Mouse (Mus musculus) midbrain, postnatal 0 days (tissue): ENCODE results near the gene Cs. TPM values are rescaled to one million over a fixed set of nuclear protein-coding genes. Genes with fewer than 3 reads are reported as not detected.

Experiments used
- ATAC-seq: fragments of 200-750 bp; cut with Nextera tagmentation; 2 replicates; pipeline ENCODE4 v1.8.0; 2017; ENCODE audit warnings: moderate number of reproducible peaks, mild to moderate bottlenecking, moderate TSS enrichment, moderate library complexity; ENCODE audit not compliant: low FRiP score
- DNase-seq: peaks from one replicate; pipeline ENCODE4 v3.0.0-alpha.2; 2015; ENCODE audit warnings: low spot score
- H3K27ac ChIP-seq: fragments of 300-500 bp; sonication (generic); 2 replicates; pipeline ENCODE4 v1.5.1; 2014; ENCODE audit warnings: low read depth, mild to moderate bottlenecking, low read length, mixed read lengths
- H3K27me3 ChIP-seq: fragments of 300-500 bp; sonication (generic); 2 replicates; pipeline ENCODE4 v1.6.1; 2014; ENCODE audit warnings: low read length, control low read depth, mixed read lengths; ENCODE audit not compliant: insufficient read depth
- H3K36me3 ChIP-seq: fragments of 300-500 bp; sonication (generic); 2 replicates; pipeline ENCODE4 v1.6.1; 2014; ENCODE audit warnings: low read length, control low read depth, mixed read lengths; ENCODE audit not compliant: insufficient read depth
- H3K4me1 ChIP-seq: fragments of 300-500 bp; sonication (generic); 2 replicates; pipeline ENCODE4 v1.6.1; 2014; ENCODE audit warnings: mild to moderate bottlenecking, control low read depth, antibody characterized with exemption, low read length, mixed read lengths; ENCODE audit not compliant: insufficient read depth
- H3K4me2 ChIP-seq: fragments of 300-500 bp; sonication (generic); 2 replicates; pipeline ENCODE4 v1.6.1; 2014; ENCODE audit warnings: low read depth, mild to moderate bottlenecking, low read length, mixed read lengths; ENCODE audit not compliant: poor library complexity, severe bottlenecking
- H3K4me3 ChIP-seq: fragments of 300-500 bp; sonication (generic); 2 replicates; pipeline ENCODE4 v1.5.1; 2014; ENCODE audit warnings: low read depth, mild to moderate bottlenecking, low read length, moderate library complexity
- H3K9ac ChIP-seq: fragments of 300-500 bp; sonication (generic); replicated peaks from 2 replicates; pipeline ENCODE4 v1.6.1; 2014; ENCODE audit warnings: mild to moderate bottlenecking, low read length, moderate library complexity, mixed read lengths; ENCODE audit not compliant: poor library complexity, severe bottlenecking
- H3K9me3 ChIP-seq: fragments of 300-500 bp; sonication (generic); 2 replicates; pipeline ENCODE4 v1.6.1; 2016; ENCODE audit warnings: low read length, control low read depth
- CTCF ChIP-seq: IDR thresholded peaks from 2 replicates; pipeline ENCODE4 v1.5.1; 2016; ENCODE audit warnings: antibody characterized with exemption, mild to moderate bottlenecking
- WGBS: fragments of 180-500 bp; shearing (Covaris S2); extraction: QIAGEN DNeasy Blood & Tissue Kit; methylation state at CpG from one replicate; pipeline ENCODE4 v1.1.7; 2014; 5-methylcytosine and 5-hydroxymethylcytosine counted together
- microRNA-seq: library from miRNA; unstranded; fragments of <30 nt; microRNA quantifications from one replicate; pipeline ENCODE4, GENCODE M21; 2016; ENCODE audit warnings: borderline number of aligned reads
- polyA plus RNA-seq: library from polyadenylated mRNA; unstranded; fragments of >200 nt; fragmentation: Nextera tagmentation; extraction: Ambion mirVana; gene quantifications from 2 replicates; pipeline ENCODE4 v1.2.1, GENCODE M21; 2015
- total RNA-seq: library from RNA; depleted of rRNA; stranded (reverse); fragments of >200 nt; gene quantifications from 2 replicates; pipeline ENCODE4 v1.2.3, GENCODE M21; 2014; rRNA removed

Cs gene
- total and polyA plus RNA-seq, 2 experiments from 2014 or later, result 255 to 309 TPM

- DNase-seq (no peak), ATAC-seq (no peak)
- Histone ChIP-seq H3K36me3 (peaks cover 7% of the 10 kb centered on the region), H3K27ac (peak overlapping the region; percentile 94; the same call in 1 of the 2 replicates), H3K4me2 (peak overlapping the region; percentile 95), H3K4me1 (peaks cover 20% of the 10 kb centered on the region), H3K4me3 (peak overlapping the region; percentile 74), H3K9me3 (no peaks in the 10 kb centered on the region), H3K27me3 (no peaks in the 10 kb centered on the region), H3K9ac (peak overlapping the region; percentile 86; the same call in 1 of the 2 replicates)
- WGBS, result 19% methylated on average over 4 of the region's 4 CpGs
- no peak for TF ChIP-seq CTCF
These were observed 73.0 kb downstream of the Cs start for GRCm38 (mm10) chr10:128410560-128410845.

- H3K4me3 ChIP-seq, result peak within 1 kb of the TSS; percentile 74
- DNase-seq, result peak; percentile 99
- no peak for TF ChIP-seq CTCF
- WGBS, result under 1% methylated on average over 50 of the region's 50 CpGs
- peaks cover 20% of the 10 kb centered on the region for H3K4me1 ChIP-seq
- H3K27ac ChIP-seq, result peak within 1 kb of the TSS; percentile 94
- ATAC-seq, result peak; percentile 90
- no peaks in the 10 kb centered on the region for H3K27me3 ChIP-seq
- H3K4me2 ChIP-seq, result peak within 1 kb of the TSS; percentile 95
- no peaks in the 10 kb centered on the region for H3K9me3 ChIP-seq
- peak within 1 kb of the TSS; percentile 86 for H3K9ac ChIP-seq
- H3K36me3 ChIP-seq, result peaks cover 3% of the 10 kb centered on the region; the same call in 1 of the 2 replicates
These were observed 73.9 kb downstream of the Cs start, which contains the start of the genes Nabp2 and Rnf41 for GRCm38 (mm10) chr10:128411211-128412054. TSS of gene Nabp2 (minus strand) at chr10:128411492. TSS of gene Rnf41 (plus strand) at chr10:128411657.

- H3K4me2 ChIP-seq, result peak overlapping the region; percentile 95
- H3K4me3 ChIP-seq, result peak overlapping the region; percentile 74
- H3K4me1 ChIP-seq, result peaks cover 20% of the 10 kb centered on the region
- peak; percentile 66 for DNase-seq
- no peaks in the 10 kb centered on the region for H3K27me3 ChIP-seq
- peak overlapping the region; percentile 86 for H3K9ac ChIP-seq
- whole genome bisulfite sequencing, result 0% methylated on average over 14 of the region's 14 CpGs
- peak overlapping the region; percentile 94 for H3K27ac ChIP-seq
- TF ChIP-seq CTCF, result no peak
- no peak; the same call in 1 of the 2 replicates for ATAC-seq
- H3K9me3 ChIP-seq, result no peaks in the 10 kb centered on the region
- H3K36me3 ChIP-seq, result peaks cover 8% of the 10 kb centered on the region
These were observed 74.5 kb downstream of the Cs start for GRCm38 (mm10) chr10:128412055-128412381.

Small RNA genes within 50 kb of the gene (microRNA-seq; reads per million reads assigned to microRNA genes)
- not detected for gene Gm25361
- not detected for gene Gm26308
- gene Mir6914, result not detected
- gene Mir6915, result 3.7 reads per million, percentile 4 among the genes with 10 or more reads in this experiment

Other genes with a start within 250 kb of the Cs start
- 14.0 and 17.3 TPM in 2 replicates for gene Baz2a, start 246.2 kb upstream of the Cs start, total RNA-seq
- gene Baz2a, start 246.2 kb upstream of the Cs start, polyA plus RNA-seq, result 8.0 and 9.3 TPM in 2 replicates
- 11.1 and 12.9 TPM in 2 replicates for gene Rbms2, start 157.4 kb upstream of the Cs start, total RNA-seq
- gene Rbms2, start 157.4 kb upstream of the Cs start, polyA plus RNA-seq, result 5.2 and 5.3 TPM in 2 replicates
- gene Gls2, start 143.3 kb upstream of the Cs start, total RNA-seq, result 2.5 and 4.4 TPM in 2 replicates
- 1.2 and 2.5 TPM in 2 replicates for gene Gls2, start 143.3 kb upstream of the Cs start, polyA plus RNA-seq
- 17.1 and 29.5 TPM in 2 replicates for gene Spryd4, start 125.9 kb upstream of the Cs start, total RNA-seq
- 21.4 and 23.0 TPM in 2 replicates for gene Spryd4, start 125.9 kb upstream of the Cs start, polyA plus RNA-seq
- gene Mip, start 111.9 kb upstream of the Cs start, total RNA-seq, result 0.22 TPM in 1 of 2 replicates, not detected in the other
- gene Mip, start 111.9 kb upstream of the Cs start, polyA plus RNA-seq, result 0.13 TPM in 1 of 2 replicates, not detected in the other
- gene Timeless, start 105.7 kb upstream of the Cs start, total RNA-seq, result 11.0 and 14.6 TPM in 2 replicates
- gene Timeless, start 105.7 kb upstream of the Cs start, polyA plus RNA-seq, result 7.7 and 8.1 TPM in 2 replicates
- gene Apon, start 83.6 kb upstream of the Cs start, total RNA-seq, result not detected in 2 replicates
- not detected in 2 replicates for gene Apon, start 83.6 kb upstream of the Cs start, polyA plus RNA-seq
- gene Apof, start 69.1 kb upstream of the Cs start, total RNA-seq, result 0.42 TPM in 1 of 2 replicates, not detected in the other
- 0.20 and 0.83 TPM in 2 replicates for gene Apof, start 69.1 kb upstream of the Cs start, polyA plus RNA-seq
- gene Stat2, start 67.2 kb upstream of the Cs start, total RNA-seq, result 8.7 and 9.8 TPM in 2 replicates
- gene Stat2, start 67.2 kb upstream of the Cs start, polyA plus RNA-seq, result 10.5 and 12.9 TPM in 2 replicates
- gene Il23a, start 39.0 kb upstream of the Cs start, total RNA-seq, result not detected in 2 replicates
- 0.12 TPM in 1 of 2 replicates, not detected in the other for gene Il23a, start 39.0 kb upstream of the Cs start, polyA plus RNA-seq
- gene Pan2, start 34.4 kb upstream of the Cs start, total RNA-seq, result 18.3 and 19.0 TPM in 2 replicates
- gene Pan2, start 34.4 kb upstream of the Cs start, polyA plus RNA-seq, result 12.5 and 13.4 TPM in 2 replicates
- gene Cnpy2, start 15.3 kb upstream of the Cs start, total RNA-seq, result 40.3 and 49.4 TPM in 2 replicates
- gene Cnpy2, start 15.3 kb upstream of the Cs start, polyA plus RNA-seq, result 164 and 176 TPM in 2 replicates
- gene Coq10a, start 31.3 kb downstream of the Cs start, total RNA-seq, result 42.8 and 53.2 TPM in 2 replicates
- gene Coq10a, start 31.3 kb downstream of the Cs start, polyA plus RNA-seq, result 51.7 and 56.4 TPM in 2 replicates
- 43.6 and 49.1 TPM in 2 replicates for gene Ankrd52, start 39.4 kb downstream of the Cs start, total RNA-seq
- 7.8 and 9.9 TPM in 2 replicates for gene Ankrd52, start 39.4 kb downstream of the Cs start, polyA plus RNA-seq
- gene Slc39a5, start 63.5 kb downstream of the Cs start, total RNA-seq, result 0.16 and 0.61 TPM in 2 replicates
- gene Slc39a5, start 63.5 kb downstream of the Cs start, polyA plus RNA-seq, result 0.16 and 0.27 TPM in 2 replicates
- 63.1 and 82.0 TPM in 2 replicates for gene Nabp2, start 73.8 kb downstream of the Cs start, total RNA-seq
- 145 and 157 TPM in 2 replicates for gene Nabp2, start 73.8 kb downstream of the Cs start, polyA plus RNA-seq
- 94.3 and 103 TPM in 2 replicates for gene Rnf41, start 73.9 kb downstream of the Cs start, total RNA-seq
- gene Rnf41, start 73.9 kb downstream of the Cs start, polyA plus RNA-seq, result 91.6 and 93.8 TPM in 2 replicates
- 216 and 233 TPM in 2 replicates for gene Smarcc2, start 121.5 kb downstream of the Cs start, total RNA-seq
- gene Smarcc2, start 121.5 kb downstream of the Cs start, polyA plus RNA-seq, result 129 and 143 TPM in 2 replicates
- gene Myl6, start 156.4 kb downstream of the Cs start, total RNA-seq, result 648 and 715 TPM in 2 replicates
- gene Myl6, start 156.4 kb downstream of the Cs start, polyA plus RNA-seq, result 946 and 1,057 TPM in 2 replicates
- gene Myl6b, start 161.0 kb downstream of the Cs start, total RNA-seq, result 24.6 and 28.6 TPM in 2 replicates
- gene Myl6b, start 161.0 kb downstream of the Cs start, polyA plus RNA-seq, result 4.9 and 5.4 TPM in 2 replicates
- 16.2 and 16.6 TPM in 2 replicates for gene Esyt1, start 188.1 kb downstream of the Cs start, total RNA-seq
- 7.3 and 7.4 TPM in 2 replicates for gene Esyt1, start 188.1 kb downstream of the Cs start, polyA plus RNA-seq
- 20.6 and 30.3 TPM in 2 replicates for gene Zc3h10, start 210.0 kb downstream of the Cs start, total RNA-seq
- 12.0 and 12.5 TPM in 2 replicates for gene Zc3h10, start 210.0 kb downstream of the Cs start, polyA plus RNA-seq
- 772 and 807 TPM in 2 replicates for gene Rpl41, start 211.6 kb downstream of the Cs start, total RNA-seq
- gene Rpl41, start 211.6 kb downstream of the Cs start, polyA plus RNA-seq, result 2,464 and 2,473 TPM in 2 replicates
- gene Pa2g4, start 228.3 kb downstream of the Cs start, total RNA-seq, result 78.0 and 82.4 TPM in 2 replicates
- gene Pa2g4, start 228.3 kb downstream of the Cs start, polyA plus RNA-seq, result 107 and 110 TPM in 2 replicates